Mouse (Mus musculus): ENCODE measurements around the gene Pcdh11x. TPM values are rescaled to one million over a fixed set of nuclear protein-coding genes. Genes with fewer than 3 reads are reported as not detected.

Gene Pcdh11x
- total RNA-seq (2014; rRNA removed) (0.09 and 0.34 TPM in 2 replicates), polyA plus RNA-seq (2012; rRNA removed) (0.02 TPM in 1 of 2 replicates, not detected in the other)

DNA sequence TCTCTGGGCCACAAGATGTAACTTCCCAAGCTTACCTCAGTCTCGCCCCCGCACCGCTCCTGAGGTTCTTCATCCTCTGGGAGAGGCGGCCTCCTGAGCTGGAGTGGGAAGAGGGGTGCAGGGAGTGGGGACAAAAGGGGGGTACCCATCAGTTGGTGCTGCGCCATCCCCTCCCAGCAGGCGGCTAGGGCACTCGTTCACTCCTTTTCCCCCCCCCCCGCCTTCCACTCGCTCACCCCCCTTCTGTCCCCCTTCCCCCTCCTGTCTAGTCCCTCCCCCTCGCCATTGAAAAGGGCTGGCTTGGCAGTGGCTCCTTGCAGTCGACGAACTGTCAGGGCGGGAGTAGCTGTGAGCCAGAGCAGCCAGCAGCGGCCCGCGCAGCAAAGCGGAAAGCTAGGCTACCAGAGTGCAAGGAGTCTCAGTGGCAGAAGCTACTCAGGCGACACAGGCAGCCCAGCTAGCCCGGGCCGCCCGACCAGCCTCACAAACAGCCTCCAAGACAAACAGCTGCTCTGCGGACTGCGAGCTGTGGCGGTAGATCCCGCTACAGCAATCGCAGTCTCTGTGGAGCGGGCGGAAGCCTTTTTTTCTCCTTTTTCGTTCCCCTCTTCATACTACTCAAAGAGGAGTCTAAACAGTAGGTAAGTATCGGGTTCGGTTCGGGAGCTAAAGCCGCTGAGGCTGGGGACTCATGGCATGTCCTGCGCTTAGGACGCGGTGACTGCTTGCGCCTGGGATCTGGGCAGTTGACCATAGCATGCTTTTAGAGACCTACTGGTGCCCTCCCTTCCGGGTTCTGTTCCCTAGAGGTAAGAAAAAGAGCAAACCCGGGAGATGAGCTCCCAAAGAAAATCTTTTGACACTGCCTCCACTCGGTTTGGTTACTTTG lies at the start of gene Pcdh11x:
Gene Pcdh11x (plus strand): TSS at position 249 of the 889 bp plus-strand sequence.
- H3K4me3 ChIP-seq (ENCODE audit: insufficient read depth, low read depth, low read length): peak within 1 kb of the TSS; percentile 38; the same call in 1 of the 2 replicates
- 1% methylated on average over 32 of the region's 40 CpGs for WGBS
- no peak within 1 kb of the TSS for H3K9ac ChIP-seq (ENCODE audit: low read depth, low read length)
- H3K36me3 ChIP-seq (ENCODE audit: control insufficient read depth, insufficient read depth, low read length): no peaks in the 10 kb centered on the region
- peak; percentile 26 for DNase-seq (ENCODE audit: extremely low read depth, low read depth, low spot score)
- H3K79me2 ChIP-seq (ENCODE audit: control insufficient read depth, insufficient read depth, low read length): no peaks in the 10 kb centered on the region
- H3K27ac ChIP-seq (replicated peaks; ENCODE audit: insufficient read depth, low read depth, low read length): no peak within 1 kb of the TSS
- H3K4me1 ChIP-seq (ENCODE audit: control insufficient read depth, insufficient read depth, low read length): no peaks in the 10 kb centered on the region; the same call in 1 of the 2 replicates
- TF ChIP-seq CTCF (IDR thresholded peaks at IDR 0.05; ENCODE audit: low read depth, low read length) (no peak), POLR2A (IDR thresholded peaks at IDR 0.05; ENCODE audit: extremely low read depth, insufficient read depth, low read length) (no peak)
- H3K27me3 ChIP-seq (ENCODE audit: control insufficient read depth, insufficient read depth, low read length): no peaks in the 10 kb centered on the region

DNA sequence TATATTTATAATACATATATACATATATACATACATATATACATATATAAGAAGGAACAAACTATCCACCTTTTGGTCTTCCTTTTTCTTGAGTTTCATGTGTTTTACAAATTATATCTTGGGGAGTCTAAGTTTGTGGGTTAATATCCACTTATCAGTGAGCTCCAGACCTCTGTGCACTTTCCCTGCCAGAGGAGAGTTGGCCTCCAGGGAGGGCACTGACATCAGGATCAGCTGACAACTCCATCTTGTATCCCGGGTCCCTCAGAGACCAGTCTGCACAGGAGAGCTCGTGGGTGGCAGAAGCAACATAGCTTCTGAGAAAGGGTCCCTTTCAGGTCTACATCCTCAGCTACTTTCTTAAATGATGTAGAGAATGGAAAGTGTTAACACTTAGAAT lies 30.0 kb upstream of the Pcdh11x start:
- no peak for DNase-seq (ENCODE audit: extremely low read depth, low read depth, low spot score)
- H3K79me2 ChIP-seq (ENCODE audit: control insufficient read depth, insufficient read depth, low read length): no peaks in the 10 kb centered on the region
- no peak for TF ChIP-seq CTCF (IDR thresholded peaks at IDR 0.05; ENCODE audit: low read depth, low read length)
- no peak for TF ChIP-seq POLR2A (IDR thresholded peaks at IDR 0.05; ENCODE audit: extremely low read depth, insufficient read depth, low read length)
- H3K4me1 ChIP-seq (ENCODE audit: control insufficient read depth, insufficient read depth, low read length): no peaks in the 10 kb centered on the region
- no peak overlapping the region for H3K4me3 ChIP-seq (ENCODE audit: insufficient read depth, low read depth, low read length)
- H3K27me3 ChIP-seq (ENCODE audit: control insufficient read depth, insufficient read depth, low read length): no peaks in the 10 kb centered on the region
- no peak overlapping the region for H3K9ac ChIP-seq (ENCODE audit: low read depth, low read length)
- 59% methylated on average over 2 of the region's 2 CpGs for WGBS
- no peak overlapping the region for H3K27ac ChIP-seq (replicated peaks; ENCODE audit: insufficient read depth, low read depth, low read length)
- H3K36me3 ChIP-seq (ENCODE audit: control insufficient read depth, insufficient read depth, low read length): no peaks in the 10 kb centered on the region

DNA sequence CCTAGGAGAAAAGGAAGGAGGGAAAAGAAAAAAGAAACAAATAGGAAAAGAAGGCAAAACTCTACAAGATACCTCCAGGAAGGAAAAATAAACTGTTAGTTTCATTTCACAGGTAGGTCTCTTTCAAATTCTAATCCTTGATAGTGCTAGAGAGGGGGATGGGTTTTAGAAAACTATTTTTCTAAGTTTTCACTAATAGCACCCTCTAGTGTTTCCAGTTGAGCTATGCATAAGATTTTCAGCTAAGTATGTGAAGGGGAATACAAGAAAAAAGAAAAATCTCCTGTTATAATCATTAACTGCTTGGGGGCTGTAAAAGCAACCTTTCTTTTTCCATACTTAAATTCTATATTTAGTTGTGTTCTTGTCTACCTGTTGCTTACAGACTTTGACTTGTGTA lies 4.5 kb upstream of the Pcdh11x start:
- DNase-seq (ENCODE audit: extremely low read depth, low read depth, low spot score): peak; percentile 47
- Histone ChIP-seq H3K4me3 (ENCODE audit: insufficient read depth, low read depth, low read length) (no peak overlapping the region), H3K27me3 (ENCODE audit: control insufficient read depth, insufficient read depth, low read length) (no peaks in the 10 kb centered on the region)

DNA sequence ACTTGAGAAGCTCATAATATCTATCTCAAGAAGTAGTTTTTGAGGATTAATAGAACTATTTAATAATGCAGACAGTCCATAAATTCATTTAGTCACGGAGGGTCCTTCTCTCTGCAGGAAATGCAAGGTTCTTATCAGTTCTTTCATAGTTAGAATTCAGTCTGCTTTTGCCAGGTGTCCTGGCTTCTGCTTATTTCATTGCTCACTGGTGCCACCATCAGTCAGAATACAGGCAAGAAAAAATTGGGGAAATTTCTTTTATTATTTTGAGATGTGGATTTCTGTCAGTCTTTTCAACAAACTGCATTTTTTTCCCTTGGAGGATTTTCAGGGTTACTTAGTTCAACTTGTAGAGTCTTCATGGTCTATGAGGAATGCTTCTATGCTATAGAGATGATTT lies 2.6 kb upstream of the Pcdh11x start:
- no peak for TF ChIP-seq CTCF (IDR thresholded peaks at IDR 0.05; ENCODE audit: low read depth, low read length)
- no peak for TF ChIP-seq POLR2A (IDR thresholded peaks at IDR 0.05; ENCODE audit: extremely low read depth, insufficient read depth, low read length)
- H3K27ac ChIP-seq (replicated peaks; ENCODE audit: insufficient read depth, low read depth, low read length): no peak overlapping the region
- 0% methylated on average over 1 of the region's 1 CpGs for WGBS

More for the DNA sequence above, 4.5 kb upstream of the Pcdh11x start:
- Histone ChIP-seq H3K9ac (ENCODE audit: low read depth, low read length) (no peak overlapping the region), H3K4me1 (ENCODE audit: control insufficient read depth, insufficient read depth, low read length) (no peaks in the 10 kb centered on the region; the same call in 1 of the 2 replicates), H3K36me3 (ENCODE audit: control insufficient read depth, insufficient read depth, low read length) (no peaks in the 10 kb centered on the region), H3K79me2 (ENCODE audit: control insufficient read depth, insufficient read depth, low read length) (no peaks in the 10 kb centered on the region), H3K27ac (replicated peaks; ENCODE audit: insufficient read depth, low read depth, low read length) (no peak overlapping the region)
- TF ChIP-seq CTCF (IDR thresholded peaks at IDR 0.05; ENCODE audit: low read depth, low read length): no peak
- no peak for TF ChIP-seq POLR2A (IDR thresholded peaks at IDR 0.05; ENCODE audit: extremely low read depth, insufficient read depth, low read length)

DNA sequence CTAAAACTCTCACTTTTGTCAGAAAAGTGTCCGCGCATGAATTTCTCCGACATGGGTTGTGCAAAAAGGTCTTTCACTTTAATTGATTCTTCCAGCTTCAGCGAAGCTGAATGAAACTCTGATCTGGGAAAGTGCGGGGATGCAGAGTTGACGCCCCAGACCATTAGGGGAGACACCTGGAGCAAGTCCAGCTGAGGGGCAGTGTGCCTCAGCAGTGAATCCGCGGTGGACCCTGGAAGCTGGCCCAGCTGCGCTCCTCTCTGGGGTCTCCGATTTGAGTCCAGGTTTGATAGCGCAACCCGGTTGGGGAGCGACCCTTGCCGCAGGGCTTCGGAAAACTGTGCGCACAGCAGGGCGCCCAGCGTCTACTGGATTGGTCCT lies 831 bp downstream of the Pcdh11x start:
- H3K36me3 ChIP-seq (ENCODE audit: control insufficient read depth, insufficient read depth, low read length): no peaks in the 10 kb centered on the region
- WGBS: 3% methylated on average over 18 of the region's 18 CpGs
- H3K4me1 ChIP-seq (ENCODE audit: control insufficient read depth, insufficient read depth, low read length): no peaks in the 10 kb centered on the region; the same call in 1 of the 2 replicates
- no peak for TF ChIP-seq POLR2A (IDR thresholded peaks at IDR 0.05; ENCODE audit: extremely low read depth, insufficient read depth, low read length)
- no peak for TF ChIP-seq CTCF (IDR thresholded peaks at IDR 0.05; ENCODE audit: low read depth, low read length)
- H3K79me2 ChIP-seq (ENCODE audit: control insufficient read depth, insufficient read depth, low read length): no peaks in the 10 kb centered on the region
- no peak overlapping the region for H3K9ac ChIP-seq (ENCODE audit: low read depth, low read length)
- H3K4me3 ChIP-seq (ENCODE audit: insufficient read depth, low read depth, low read length): no peak overlapping the region
- no peak for DNase-seq (ENCODE audit: extremely low read depth, low read depth, low spot score)
- H3K27ac ChIP-seq (replicated peaks; ENCODE audit: insufficient read depth, low read depth, low read length): no peak overlapping the region
- H3K27me3 ChIP-seq (ENCODE audit: control insufficient read depth, insufficient read depth, low read length): no peaks in the 10 kb centered on the region

More for the DNA sequence above, 2.6 kb upstream of the Pcdh11x start:
- Histone ChIP-seq H3K9ac (ENCODE audit: low read depth, low read length) (no peak overlapping the region), H3K27me3 (ENCODE audit: control insufficient read depth, insufficient read depth, low read length) (no peaks in the 10 kb centered on the region), H3K4me3 (ENCODE audit: insufficient read depth, low read depth, low read length) (no peak overlapping the region), H3K4me1 (ENCODE audit: control insufficient read depth, insufficient read depth, low read length) (no peaks in the 10 kb centered on the region; the same call in 1 of the 2 replicates), H3K36me3 (ENCODE audit: control insufficient read depth, insufficient read depth, low read length) (no peaks in the 10 kb centered on the region), H3K79me2 (ENCODE audit: control insufficient read depth, insufficient read depth, low read length) (no peaks in the 10 kb centered on the region)
- DNase-seq (ENCODE audit: extremely low read depth, low read depth, low spot score): peak; percentile 19

DNA sequence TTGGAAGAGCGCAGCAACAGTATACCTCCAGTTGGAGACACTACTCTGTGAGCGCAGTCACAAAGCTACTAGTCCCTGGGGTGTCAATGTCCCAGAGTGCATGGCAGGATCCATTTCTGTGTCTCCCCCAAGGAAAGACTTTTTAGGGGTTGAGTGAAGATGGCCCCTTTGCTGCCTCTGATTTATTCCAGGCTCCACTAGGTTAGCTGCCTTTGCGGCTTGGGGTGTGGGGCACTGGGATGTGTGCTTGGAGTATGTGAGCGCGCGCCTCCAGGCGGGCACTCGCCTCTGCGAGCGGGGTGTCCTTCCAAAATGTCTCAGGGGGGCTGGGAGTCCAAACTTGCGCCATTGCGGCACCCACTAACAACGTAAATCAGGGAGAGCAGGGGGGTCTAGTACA lies 1.6 kb downstream of the Pcdh11x start:
- Histone ChIP-seq H3K27me3 (ENCODE audit: control insufficient read depth, insufficient read depth, low read length) (no peaks in the 10 kb centered on the region), H3K36me3 (ENCODE audit: control insufficient read depth, insufficient read depth, low read length) (no peaks in the 10 kb centered on the region), H3K27ac (replicated peaks; ENCODE audit: insufficient read depth, low read depth, low read length) (no peak overlapping the region), H3K4me3 (ENCODE audit: insufficient read depth, low read depth, low read length) (no peak overlapping the region), H3K9ac (ENCODE audit: low read depth, low read length) (no peak overlapping the region), H3K79me2 (ENCODE audit: control insufficient read depth, insufficient read depth, low read length) (no peaks in the 10 kb centered on the region), H3K4me1 (ENCODE audit: control insufficient read depth, insufficient read depth, low read length) (no peaks in the 10 kb centered on the region; the same call in 1 of the 2 replicates)
- 3% methylated on average over 13 of the region's 13 CpGs for WGBS
- no peak for DNase-seq (ENCODE audit: extremely low read depth, low read depth, low spot score)
- no peak for TF ChIP-seq CTCF (IDR thresholded peaks at IDR 0.05; ENCODE audit: low read depth, low read length)
- no peak for TF ChIP-seq POLR2A (IDR thresholded peaks at IDR 0.05; ENCODE audit: extremely low read depth, insufficient read depth, low read length)
